Mouse (Mus musculus) olfactory bulb, adult 2 months (tissue): ENCODE data around the gene Cdh19.

Source experiments
- CTCF ChIP-seq: fragments of 200-500 bp; IDR thresholded peaks from 2 replicates; pipeline ENCODE4 v1.5.1; 2012; ENCODE audit warnings: low read depth, mild to moderate bottlenecking, low read length, moderate library complexity; ENCODE audit not compliant: insufficient read depth
- POLR2A ChIP-seq: fragments of 200-500 bp; IDR thresholded peaks from 2 replicates; pipeline ENCODE4 v1.6.1; 2012; ENCODE audit warnings: mild to moderate bottlenecking, low read depth, low read length, moderate library complexity; ENCODE audit not compliant: insufficient read depth

- TF ChIP-seq CTCF (no peak), POLR2A (no peak)
These were observed 12.4 kb upstream of the Cdh19 start for GRCm38 (mm10) chr1:110989824-110990223.
